ENCODE assay signal across 22 mouse cellular contexts in genomic region chr5:5303102-5303670, GRCm38 (mm10).
DNase-seq lines count a peak whose midpoint lies in the region; ATAC-seq and TF ChIP-seq lines count a peak whose summit lies in the region.
"Had no signal": no experiment of that assay in that cellular context is flagged by ENCODE, and none has a peak within 500 bp of the region (broad histone marks: within the 10 kb centered on the region; RNA-seq: fewer than 3 reads in every experiment).

No protein-coding gene starts in this region.

- no peak for TF ChIP-seq POLR2A in olfactory bulb, adult 2 months (IDR thresholded peaks at IDR 0.05; ENCODE audit: insufficient read depth, low read depth, low read length)

- no peak for ATAC-seq in megakaryocyte, adult 5-6 weeks (ENCODE audit: poor library complexity, severe bottlenecking)
- ATAC-seq: forebrain, embryonic 15.5 days; hindbrain, embryonic 16.5 days had no signal

- intact Hi-C loops in left cerebral cortex, adult 2 months (cut with DNase I) = no loop called here
- intact Hi-C loops in left cerebral cortex, postnatal 10 days (cut with DNase I) = no loop called here

- WGBS in olfactory bulb, adult 2 months = 44% methylated on average over 8 of the region's 8 CpGs

- peak in 1 of 2 experiments; percentile 30 for DNase-seq in left cerebral cortex, adult 2 months (ENCODE audit: extremely low spot score in 1 of 2, low spot score in 2 of 2)
- DNase-seq in left cerebral cortex, postnatal 10 days (ENCODE audit: extremely low spot score in 1 of 2, low spot score in 2 of 2) = no peak
- peak; percentile 20 for DNase-seq in right cerebral cortex, postnatal 25 days
- no peak for DNase-seq in right cerebral cortex, postnatal 10 days (ENCODE audit: low spot score in 2 of 2)
- no peak for DNase-seq in thymus, postnatal 10 days (ENCODE audit: low spot score in 2 of 2)
- DNase-seq: adrenal gland, adult 8-10 months; adrenal gland, postnatal 36 days; cerebellum, adult 11 months; cerebellum, adult 8-10 months; cerebellum, postnatal 14 days; embryo, embryonic 11 days; gastrocnemius, postnatal 25 days; heart, postnatal 10 days; heart, postnatal 4 days had no signal

- H3K4me3 ChIP-seq in left cerebral cortex, adult 2 months = no peak overlapping the region
- no peak overlapping the region for H3K4me3 ChIP-seq in olfactory bulb, adult 2 months (ENCODE audit: insufficient read depth, low read depth, low read length)
- H3K4me3 ChIP-seq: embryonic facial prominence, embryonic 15.5 days; erythroblast, embryonic 14.5 days; forebrain, embryonic 15.5 days; heart, embryonic 10.5 days; hindbrain, embryonic 12.5 days had no signal

- H3K27ac ChIP-seq in left cerebral cortex, adult 2 months = peak overlapping the region; percentile 65
- peak overlapping the region; percentile 40; the same call in 1 of the 2 replicates for H3K27ac ChIP-seq in olfactory bulb, adult 2 months (ENCODE audit: insufficient read depth, low read depth, low read length)
- H3K27ac ChIP-seq: embryonic facial prominence, embryonic 15.5 days; forebrain, embryonic 15.5 days; heart, embryonic 10.5 days; hindbrain, embryonic 12.5 days had no signal

- TF ChIP-seq CTCF in left cerebral cortex, adult 2 months (IDR thresholded peaks at IDR 0.05) = no peak
- no peak for TF ChIP-seq CTCF in olfactory bulb, adult 2 months (IDR thresholded peaks at IDR 0.05; ENCODE audit: insufficient read depth, low read depth, low read length)

- peaks cover 13% of the 10 kb centered on the region for H3K4me1 ChIP-seq in olfactory bulb, adult 2 months (ENCODE audit: control insufficient read depth, insufficient read depth, low read length)
- H3K4me1 ChIP-seq: embryonic facial prominence, embryonic 15.5 days; forebrain, embryonic 15.5 days; hindbrain, embryonic 12.5 days had no signal
